In the genomic region with DNA sequence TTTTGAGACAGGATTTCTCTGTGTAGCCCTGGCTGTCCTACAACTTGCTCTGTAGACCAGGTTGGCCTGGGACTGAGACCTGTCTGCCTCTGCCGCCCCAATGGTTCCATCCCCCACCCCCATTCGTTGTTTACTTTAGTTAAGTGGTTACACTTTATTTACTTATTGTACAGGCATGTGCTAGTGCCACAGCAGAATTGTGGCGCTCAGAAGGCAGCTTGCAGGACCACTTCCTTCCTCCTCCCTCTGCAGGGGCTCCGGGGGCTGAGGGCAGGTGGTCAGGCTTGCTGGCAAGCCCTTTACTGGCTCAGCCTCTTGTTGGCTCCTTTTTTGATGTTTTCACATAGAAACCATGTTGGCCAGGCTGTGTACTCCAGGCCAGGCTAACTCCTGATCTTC, we compare ENCODE assay signal across 11 mouse cellular contexts. TPM values are rescaled to one million over a fixed set of nuclear protein-coding genes. Genes with fewer than 3 reads are reported as not detected.
DNase-seq lines count a peak whose midpoint lies in the region; ATAC-seq lines count a peak whose summit lies in the region.
"Had no signal": no experiment of that assay in that cellular context is flagged by ENCODE, and none has a peak within 500 bp of the region (broad histone marks: within the 10 kb centered on the region; RNA-seq: fewer than 3 reads in every experiment).

No protein-coding gene starts in this region.

- peaks cover 43% of the 10 kb centered on the region for H3K27me3 ChIP-seq in heart, embryonic 11.5 days (ENCODE audit: control insufficient read depth, insufficient read depth, low read length)
- peaks cover 18% of the 10 kb centered on the region for H3K27me3 ChIP-seq in lung, embryonic 15.5 days
- peaks cover 18% of the 10 kb centered on the region; the same call in 1 of the 2 replicates for H3K27me3 ChIP-seq in stomach, embryonic 15.5 days (replicated peaks)
- H3K27me3 ChIP-seq in forebrain, embryonic 13.5 days: peaks cover 73% of the 10 kb centered on the region

- no peak overlapping the region for H3K9ac ChIP-seq in heart, embryonic 11.5 days (ENCODE audit: low read depth, low read length)
- no peak overlapping the region; the same call in 1 of the 2 replicates for H3K9ac ChIP-seq in lung, embryonic 15.5 days
- no peak overlapping the region for H3K9ac ChIP-seq in stomach, embryonic 15.5 days
- H3K9ac ChIP-seq in forebrain, embryonic 13.5 days: no peak overlapping the region
- H3K9ac ChIP-seq: hindbrain, embryonic 15.5 days had no signal

- H3K4me1 ChIP-seq in heart, embryonic 11.5 days (ENCODE audit: control insufficient read depth, insufficient read depth, low read length): peaks cover 11% of the 10 kb centered on the region
- peaks cover 47% of the 10 kb centered on the region for H3K4me1 ChIP-seq in lung, embryonic 15.5 days
- H3K4me1 ChIP-seq in stomach, embryonic 15.5 days: peaks cover 31% of the 10 kb centered on the region
- H3K4me1 ChIP-seq in forebrain, embryonic 13.5 days: peaks cover 10% of the 10 kb centered on the region

- no peak for ATAC-seq in heart, embryonic 11.5 days (replicated peaks; ENCODE audit: insufficient number of reproducible peaks, low FRiP score, low TSS enrichment)
- ATAC-seq in lung, embryonic 15.5 days (ENCODE audit: borderline replicate concordance, extremely low read depth, low FRiP score, low TSS enrichment): no peak
- ATAC-seq in hematopoietic stem cell, adult 5-6 weeks (replicated peaks in 1 of 2; ENCODE audit: insufficient read depth in 1 of 2, low FRiP score in 2 of 2, low TSS enrichment in 1 of 2, low read depth in 1 of 2, poor library complexity in 2 of 2, severe bottlenecking in 2 of 2): peak; percentile 17 to 30; a peak in 2 of 4 replicates
- no peak for ATAC-seq in stomach, embryonic 15.5 days (ENCODE audit: insufficient read depth, low FRiP score, low read depth)
- no peak for ATAC-seq in forebrain, embryonic 13.5 days
- ATAC-seq in megakaryocyte progenitor cell, adult 5-6 weeks (replicated peaks; ENCODE audit: poor library complexity): no peak

- no peaks in the 10 kb centered on the region for H3K9me3 ChIP-seq in heart, embryonic 11.5 days (replicated peaks; ENCODE audit: control insufficient read depth, low read length)
- H3K9me3 ChIP-seq in lung, embryonic 15.5 days: no peaks in the 10 kb centered on the region
- no peaks in the 10 kb centered on the region for H3K9me3 ChIP-seq in stomach, embryonic 15.5 days
- no peaks in the 10 kb centered on the region for H3K9me3 ChIP-seq in forebrain, embryonic 13.5 days (replicated peaks)
- H3K9me3 ChIP-seq: hindbrain, embryonic 15.5 days had no signal

- no peak overlapping the region for H3K27ac ChIP-seq in heart, embryonic 11.5 days (ENCODE audit: low read depth, low read length)
- 0 out of 2 replicates have a peak overlapping the region, but pooled peaks have one; percentile 10 for H3K27ac ChIP-seq in lung, embryonic 15.5 days
- no peak overlapping the region for H3K27ac ChIP-seq in stomach, embryonic 15.5 days
- H3K27ac ChIP-seq in forebrain, embryonic 13.5 days: no peak overlapping the region
- H3K27ac ChIP-seq: hindbrain, embryonic 15.5 days had no signal

- H3K36me3 ChIP-seq in heart, embryonic 11.5 days (ENCODE audit: control insufficient read depth, insufficient read depth, low read length): no peaks in the 10 kb centered on the region
- H3K36me3 ChIP-seq in lung, embryonic 15.5 days: no peaks in the 10 kb centered on the region; the same call in 1 of the 2 replicates
- no peaks in the 10 kb centered on the region for H3K36me3 ChIP-seq in stomach, embryonic 15.5 days
- H3K36me3 ChIP-seq in forebrain, embryonic 13.5 days (ENCODE audit: poor library complexity, severe bottlenecking): no peaks in the 10 kb centered on the region
- H3K36me3 ChIP-seq: hindbrain, embryonic 15.5 days had no signal

- H3K4me2 ChIP-seq in heart, embryonic 11.5 days: peak overlapping the region; percentile 77
- H3K4me2 ChIP-seq in lung, embryonic 15.5 days: peak overlapping the region; percentile 77
- H3K4me2 ChIP-seq in stomach, embryonic 15.5 days: peak overlapping the region; percentile 72; the same call in 1 of the 2 replicates
- H3K4me2 ChIP-seq in forebrain, embryonic 13.5 days: no peak overlapping the region

- DNase-seq in heart, adult 9 months (ENCODE audit: low spot score in 2 of 2): no peak
- DNase-seq in lung, adult 18-20 months: no peak
- DNase-seq: cerebellum, adult 11-12 months; right cerebral cortex, postnatal 14 days had no signal

- 27% methylated on average over 4 of the region's 4 CpGs for WGBS in heart, embryonic 11.5 days (ENCODE audit: insufficient replicate concordance)
- WGBS in lung, embryonic 15.5 days: 26% methylated on average over 4 of the region's 4 CpGs
- 35% methylated on average over 4 of the region's 4 CpGs for WGBS in stomach, embryonic 15.5 days
- WGBS in forebrain, embryonic 13.5 days: 45% methylated on average over 4 of the region's 4 CpGs

- H3K4me3 ChIP-seq in heart, embryonic 11.5 days (ENCODE audit: low read depth, low read length): peak overlapping the region; percentile 8; the same call in 1 of the 2 replicates
- H3K4me3 ChIP-seq in lung, embryonic 15.5 days: peak overlapping the region; percentile 50
- peak overlapping the region; percentile 46; the same call in 1 of the 2 replicates for H3K4me3 ChIP-seq in stomach, embryonic 15.5 days (replicated peaks)
- no peak overlapping the region for H3K4me3 ChIP-seq in forebrain, embryonic 13.5 days
- H3K4me3 ChIP-seq: hindbrain, embryonic 15.5 days had no signal

RNA-seq across cellular contexts. Expression of a gene that starts 1.4 kb away (rescaled TPM):
- 8.1 and 8.5 TPM in 2 replicates for polyA plus RNA-seq in heart, embryonic 11.5 days (2014; fragmentation: Nextera tagmentation; extraction: Ambion mirVana)
- 55.1 and 57.5 TPM in 2 replicates for polyA plus RNA-seq in lung, embryonic 15.5 days (2015; fragmentation: Nextera tagmentation; extraction: Ambion mirVana)
- total RNA-seq in hematopoietic stem cell, adult 5-6 weeks (2017): 36.2 and 44.7 TPM in 2 replicates
- polyA plus RNA-seq in stomach, embryonic 15.5 days (2015; fragmentation: Nextera tagmentation; extraction: Ambion mirVana): 10.9 and 11.3 TPM in 2 replicates
- 2.4 and 2.8 TPM in 2 replicates for polyA plus RNA-seq in forebrain, embryonic 13.5 days (2015; fragmentation: Nextera tagmentation; extraction: Ambion mirVana)
- 5.3 and 6.9 TPM in 2 replicates for total RNA-seq in megakaryocyte progenitor cell, adult 5-6 weeks (2015)
- total RNA-seq in megakaryocyte progenitor cell, adult 5-6 weeks (2017): 9.2 and 9.8 TPM in 2 replicates

RNA-seq across cellular contexts. Expression of a gene that starts 12.0 kb away (rescaled TPM):
- polyA plus RNA-seq in heart, embryonic 11.5 days (2014; fragmentation: Nextera tagmentation; extraction: Ambion mirVana): 18.9 and 25.4 TPM in 2 replicates
- polyA plus RNA-seq in lung, embryonic 15.5 days (2015; fragmentation: Nextera tagmentation; extraction: Ambion mirVana): 2.4 and 2.9 TPM in 2 replicates
- total RNA-seq in hematopoietic stem cell, adult 5-6 weeks (2017): 3.0 and 7.9 TPM in 2 replicates
- polyA plus RNA-seq in stomach, embryonic 15.5 days (2015; fragmentation: Nextera tagmentation; extraction: Ambion mirVana): 6.6 and 16.2 TPM in 2 replicates
- 0.17 and 0.37 TPM in 2 replicates for polyA plus RNA-seq in forebrain, embryonic 13.5 days (2015; fragmentation: Nextera tagmentation; extraction: Ambion mirVana)
- 4.5 and 7.8 TPM in 2 replicates for total RNA-seq in megakaryocyte progenitor cell, adult 5-6 weeks (2015)
- total RNA-seq in megakaryocyte progenitor cell, adult 5-6 weeks (2017): 3.7 and 4.0 TPM in 2 replicates
- polyA plus RNA-seq: hindbrain, embryonic 15.5 days had no signal

RNA-seq across cellular contexts. Expression of a gene that starts 14.6 kb away (rescaled TPM):
- 140 and 147 TPM in 2 replicates for polyA plus RNA-seq in heart, embryonic 11.5 days (2014; fragmentation: Nextera tagmentation; extraction: Ambion mirVana)
- 157 and 160 TPM in 2 replicates for polyA plus RNA-seq in lung, embryonic 15.5 days (2015; fragmentation: Nextera tagmentation; extraction: Ambion mirVana)
- 26.6 and 35.2 TPM in 2 replicates for total RNA-seq in hematopoietic stem cell, adult 5-6 weeks (2017)
- 129 and 133 TPM in 2 replicates for polyA plus RNA-seq in stomach, embryonic 15.5 days (2015; fragmentation: Nextera tagmentation; extraction: Ambion mirVana)
- polyA plus RNA-seq in forebrain, embryonic 13.5 days (2015; fragmentation: Nextera tagmentation; extraction: Ambion mirVana): 115 and 124 TPM in 2 replicates
- 42.0 and 48.1 TPM in 2 replicates for total RNA-seq in megakaryocyte progenitor cell, adult 5-6 weeks (2015)
- total RNA-seq in megakaryocyte progenitor cell, adult 5-6 weeks (2017): 44.1 and 50.7 TPM in 2 replicates

RNA-seq across cellular contexts. Expression of a gene that starts 14.7 kb away (rescaled TPM):
- polyA plus RNA-seq in heart, embryonic 11.5 days (2014; fragmentation: Nextera tagmentation; extraction: Ambion mirVana): not detected in 2 replicates
- 0.17 and 0.23 TPM in 2 replicates for polyA plus RNA-seq in lung, embryonic 15.5 days (2015; fragmentation: Nextera tagmentation; extraction: Ambion mirVana)
- total RNA-seq in hematopoietic stem cell, adult 5-6 weeks (2017): not detected in 2 replicates
- 0.05 and 0.21 TPM in 2 replicates for polyA plus RNA-seq in stomach, embryonic 15.5 days (2015; fragmentation: Nextera tagmentation; extraction: Ambion mirVana)
- 0.19 and 0.45 TPM in 2 replicates for polyA plus RNA-seq in forebrain, embryonic 13.5 days (2015; fragmentation: Nextera tagmentation; extraction: Ambion mirVana)
- not detected in 2 replicates for total RNA-seq in megakaryocyte progenitor cell, adult 5-6 weeks (2015)
- 0.21 and 0.24 TPM in 2 replicates for total RNA-seq in megakaryocyte progenitor cell, adult 5-6 weeks (2017)

RNA-seq across cellular contexts. Expression of a gene that starts 40.6 kb away (rescaled TPM):
- polyA plus RNA-seq in heart, embryonic 11.5 days (2014; fragmentation: Nextera tagmentation; extraction: Ambion mirVana): 24.6 and 26.5 TPM in 2 replicates
- polyA plus RNA-seq in lung, embryonic 15.5 days (2015; fragmentation: Nextera tagmentation; extraction: Ambion mirVana): 63.4 and 65.2 TPM in 2 replicates
- total RNA-seq in hematopoietic stem cell, adult 5-6 weeks (2017): 1.9 and 2.2 TPM in 2 replicates
- polyA plus RNA-seq in stomach, embryonic 15.5 days (2015; fragmentation: Nextera tagmentation; extraction: Ambion mirVana): 39.4 and 40.1 TPM in 2 replicates
- 6.8 and 10.3 TPM in 2 replicates for polyA plus RNA-seq in forebrain, embryonic 13.5 days (2015; fragmentation: Nextera tagmentation; extraction: Ambion mirVana)
- total RNA-seq in megakaryocyte progenitor cell, adult 5-6 weeks (2015): 4.7 and 5.2 TPM in 2 replicates
- total RNA-seq in megakaryocyte progenitor cell, adult 5-6 weeks (2017): 1.8 and 2.5 TPM in 2 replicates

Comparison
In these comparisons a context has a peak if more than half of its experiments do, and no peak if none do; other contexts are left out.
1. ATAC-seq: peak in hematopoietic stem cell, adult 5-6 weeks (2 of 2); none in heart, embryonic 11.5 days (single experiment), lung, embryonic 15.5 days (single experiment), stomach, embryonic 15.5 days (single experiment), forebrain, embryonic 13.5 days (single experiment) and megakaryocyte progenitor cell, adult 5-6 weeks (single experiment).